Mouse (Mus musculus): Measurements from ENCODE around the gene Ripk3.
A peak's percentile ranks its signal among the peaks of the same experiment; 100 is the strongest.

The Ripk3 gene

DNA sequence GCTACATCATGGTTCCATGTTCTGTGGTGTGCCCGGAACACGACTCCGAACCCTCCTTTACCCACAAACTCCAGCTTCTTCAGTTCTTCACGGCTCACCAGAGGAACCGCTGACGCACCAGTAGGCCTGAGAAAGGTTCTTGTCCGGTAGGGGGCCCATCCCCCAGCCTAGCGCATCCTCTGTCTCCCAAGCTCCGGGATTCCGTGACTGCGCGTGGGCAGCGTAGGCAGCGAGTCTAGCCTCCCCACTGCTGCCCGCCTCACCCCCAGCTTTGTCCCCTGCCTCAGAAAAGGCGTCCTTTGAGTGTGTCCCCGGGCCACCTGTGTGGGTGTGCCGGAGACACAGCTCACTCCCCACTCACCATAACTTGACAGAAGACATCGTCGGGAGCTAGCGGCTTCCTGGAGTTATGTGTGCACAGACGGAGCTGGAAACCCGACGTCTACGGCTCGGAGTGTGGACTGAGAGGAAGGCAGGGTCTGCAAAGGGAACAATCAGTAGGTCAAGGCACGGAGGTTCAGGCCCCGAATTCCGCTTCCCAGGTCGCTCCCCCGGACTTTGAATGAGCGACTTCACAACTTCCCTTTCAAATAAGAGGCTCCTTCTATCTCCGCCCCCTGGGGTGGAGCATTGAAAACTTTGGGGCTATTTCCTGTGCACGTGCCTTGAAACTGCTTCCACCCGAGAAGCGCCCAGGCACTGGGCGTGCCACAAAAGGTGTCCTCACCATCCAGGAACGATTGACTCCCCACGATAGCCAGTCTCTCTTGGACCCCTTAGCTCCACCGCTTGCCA, at the start of gene Ripk3:
Gene Ripk3 (minus strand): TSS at position 610 of the 795 bp plus-strand sequence.
- peak; percentile 77 to 84 for DNase-seq (ENCODE audit: low spot score in 2 of 2)

DNA sequence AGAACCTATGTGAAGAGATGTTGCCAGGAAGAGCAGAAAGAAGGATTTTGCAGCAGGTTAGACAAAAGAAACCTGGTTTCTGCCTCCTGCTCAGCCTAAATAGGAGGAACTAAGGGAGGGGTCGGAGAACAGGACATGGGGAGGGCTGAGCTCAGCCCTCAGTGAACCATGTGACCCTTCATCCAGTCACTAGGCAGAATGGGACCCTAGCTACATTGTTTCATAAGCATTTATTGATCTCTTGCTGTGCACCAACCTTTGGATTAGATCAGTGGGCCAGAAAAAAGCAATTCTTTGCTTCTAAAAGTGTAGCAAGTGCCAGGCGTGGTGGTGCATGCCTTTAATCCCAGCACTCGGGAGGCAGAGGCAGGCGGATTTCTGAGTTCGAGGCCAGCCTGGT, 49.6 kb upstream of the Ripk3 start:
- no peak for DNase-seq (ENCODE audit: low spot score in 2 of 2)

DNA sequence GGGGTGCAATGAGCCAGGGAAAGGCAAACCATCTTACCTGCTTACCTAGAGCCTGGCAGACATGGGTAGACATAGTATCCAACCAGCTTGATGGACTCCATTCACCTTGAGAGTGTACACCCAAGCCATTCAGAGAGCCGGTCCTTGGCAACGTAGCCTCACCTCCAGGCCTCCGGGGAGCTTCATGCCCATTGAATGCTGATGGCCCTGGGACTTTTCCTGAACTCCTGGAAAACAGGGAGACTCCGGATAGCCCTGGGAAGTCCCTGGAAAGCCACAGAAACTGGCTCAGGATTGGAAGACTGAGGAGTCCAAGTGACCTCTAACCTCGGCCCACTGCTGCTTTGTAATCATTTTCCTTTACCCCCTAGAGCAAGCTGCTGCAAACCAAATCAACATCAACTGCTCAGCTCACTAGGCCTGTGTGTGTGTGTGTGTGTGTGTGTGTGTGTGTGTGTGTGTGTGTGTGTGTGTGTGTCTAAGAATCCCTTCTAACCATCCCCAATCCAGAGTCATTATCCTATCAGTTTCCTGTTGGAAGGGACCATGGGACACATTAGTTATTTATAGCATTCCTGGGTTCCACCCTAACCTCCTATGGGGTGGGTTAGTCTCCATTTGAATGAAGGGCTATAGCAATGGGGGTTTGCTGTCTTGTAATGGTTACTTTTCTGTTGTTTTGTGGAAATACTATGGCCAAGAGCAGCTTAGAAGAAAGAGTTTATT, 46.3 kb upstream of the Ripk3 start:
- DNase-seq (ENCODE audit: low spot score in 2 of 2) = no peak

DNA sequence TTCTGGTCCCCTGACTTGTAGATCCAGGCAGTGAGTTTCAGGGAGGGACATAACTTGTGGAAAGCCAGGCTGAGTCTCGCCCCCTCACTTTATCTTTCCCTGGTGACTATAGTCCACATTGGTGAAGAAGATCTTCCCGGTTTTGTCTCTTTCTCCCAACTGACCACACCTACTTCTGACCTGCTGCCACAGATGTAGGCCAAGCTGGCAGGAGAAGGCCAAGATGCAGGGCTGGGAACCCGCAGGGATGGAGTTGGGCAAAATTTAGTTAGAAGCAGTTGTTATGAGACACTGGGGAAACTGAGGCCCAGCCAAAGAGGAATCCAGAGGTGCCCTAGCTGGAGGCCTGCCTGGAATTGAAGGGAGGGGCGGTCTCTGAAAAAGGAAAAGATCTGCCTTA, 44.5 kb upstream of the Ripk3 start:
- DNase-seq (ENCODE audit: low spot score in 2 of 2) = no peak

DNA sequence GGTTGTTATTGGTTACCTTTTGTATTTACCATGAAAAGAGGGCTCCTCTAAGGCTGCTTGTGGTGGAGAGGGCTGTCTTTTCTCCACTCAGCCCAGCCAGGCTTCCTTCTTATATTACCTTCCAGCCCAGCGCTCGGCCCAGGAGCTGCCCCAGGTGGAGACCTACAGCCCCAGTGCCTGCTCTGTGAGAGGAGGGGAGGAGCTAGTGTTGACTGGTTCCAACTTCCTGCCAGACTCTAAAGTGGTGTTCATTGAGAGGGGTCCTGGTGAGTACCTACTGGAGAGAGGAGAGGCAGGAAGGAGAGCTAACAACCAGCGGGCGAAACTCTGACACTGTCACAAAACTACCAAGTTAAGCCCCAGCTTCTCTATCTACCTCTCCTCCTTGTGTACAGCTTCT, 41.7 kb upstream of the Ripk3 start:
- no peak for DNase-seq (ENCODE audit: low spot score in 2 of 2)

DNA sequence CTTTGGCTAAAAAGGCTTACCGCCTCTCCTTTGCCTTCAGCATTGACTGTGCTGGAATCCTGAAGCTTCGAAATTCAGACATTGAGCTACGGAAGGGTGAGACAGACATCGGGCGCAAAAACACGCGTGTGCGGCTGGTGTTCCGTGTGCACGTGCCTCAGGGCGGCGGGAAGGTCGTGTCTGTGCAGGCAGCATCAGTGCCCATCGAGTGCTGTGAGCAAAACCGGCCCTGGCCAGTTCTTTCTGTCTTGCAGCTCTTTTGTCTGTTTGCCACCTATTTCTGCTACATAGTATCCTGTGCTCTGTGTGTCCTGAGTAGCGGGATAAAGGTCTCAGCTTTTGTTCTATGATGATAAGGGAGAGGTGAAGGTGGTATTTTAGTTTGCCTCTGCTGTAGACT, 41.2 kb upstream of the Ripk3 start:
- DNase-seq (ENCODE audit: low spot score in 2 of 2) = no peak

DNA sequence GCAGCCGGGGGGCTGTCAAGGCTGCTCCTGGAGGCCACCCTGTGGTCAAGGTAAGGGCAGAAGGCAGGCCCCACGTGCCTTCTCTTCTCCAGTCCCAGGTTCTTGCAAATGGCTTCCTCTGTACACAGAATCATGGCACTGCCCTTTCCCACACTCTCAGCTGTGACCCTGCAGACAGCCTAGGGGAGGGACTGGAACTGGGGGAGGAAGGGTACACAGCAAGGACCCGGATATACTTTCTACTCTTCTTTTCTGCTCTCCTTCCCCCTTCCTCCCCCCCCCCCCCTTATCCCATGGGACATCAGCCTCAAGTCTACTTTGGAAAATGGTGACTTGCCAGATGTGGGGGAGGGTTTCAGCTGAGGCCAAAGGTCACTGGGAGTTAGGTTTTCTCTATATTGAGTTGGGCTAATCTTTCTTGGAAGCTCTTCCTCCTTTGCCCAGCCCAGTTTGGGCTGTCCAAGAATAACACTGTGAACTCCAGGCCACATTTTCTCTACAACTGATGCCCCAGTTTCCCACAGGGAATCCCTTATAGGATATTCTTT, 40.1 kb upstream of the Ripk3 start:
- DNase-seq (ENCODE audit: low spot score in 2 of 2) = no peak

DNA sequence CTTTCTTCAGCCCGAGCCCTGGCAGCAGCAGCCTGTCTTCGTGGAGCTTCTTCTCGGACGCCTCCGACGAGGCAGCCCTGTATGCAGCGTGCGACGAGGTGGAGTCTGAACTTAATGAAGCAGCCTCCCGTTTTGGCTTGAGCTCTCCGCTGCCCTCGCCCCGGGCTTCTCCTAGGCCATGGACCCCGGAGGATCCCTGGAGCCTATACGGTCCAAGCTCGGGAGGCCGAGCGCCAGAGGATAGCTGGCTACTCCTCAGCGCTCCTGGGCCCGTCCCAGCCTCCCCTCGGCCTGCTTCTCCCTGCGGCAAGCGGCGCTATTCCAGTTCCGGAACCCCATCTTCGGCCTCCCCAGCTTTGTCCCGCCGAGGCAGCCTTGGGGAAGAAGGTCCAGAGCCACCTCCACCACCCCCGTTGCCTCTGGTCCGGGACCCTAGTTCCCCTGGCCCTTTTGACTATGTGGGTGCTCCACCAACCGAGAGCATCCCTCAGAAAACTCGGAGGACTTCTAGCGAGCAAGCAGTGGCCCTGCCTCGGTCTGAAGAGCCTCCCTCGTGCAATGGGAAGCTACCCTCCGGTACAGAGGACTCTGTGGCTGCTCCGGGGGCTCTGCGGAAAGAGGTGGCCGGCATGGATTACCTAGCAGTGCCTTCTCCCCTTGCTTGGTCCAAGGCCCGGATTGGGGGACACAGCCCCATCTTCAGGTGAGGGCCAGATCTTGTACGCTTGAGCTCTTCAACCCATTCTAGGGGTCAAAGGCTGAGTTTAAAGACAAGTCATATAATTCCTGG, 38.1 kb upstream of the Ripk3 start:
- DNase-seq (ENCODE audit: low spot score in 2 of 2) = no peak

DNA sequence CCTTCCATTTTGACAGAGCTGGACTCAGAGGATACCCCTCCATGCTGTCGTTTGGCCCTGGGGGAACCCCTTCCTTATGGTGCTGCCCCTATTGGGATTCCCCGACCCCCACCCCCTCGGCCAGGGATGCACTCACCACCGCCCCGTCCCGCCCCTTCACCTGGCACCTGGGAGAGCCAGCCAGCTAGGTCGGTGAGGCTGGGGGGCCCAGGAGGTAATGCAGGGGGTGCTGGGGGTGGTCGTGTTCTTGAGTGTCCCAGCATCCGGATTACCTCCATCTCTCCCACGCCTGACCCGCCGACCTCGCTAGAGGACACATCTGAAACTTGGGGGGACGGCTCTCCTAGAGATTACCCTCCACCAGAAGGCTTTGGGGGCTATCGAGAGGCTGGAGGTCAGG, 37.5 kb upstream of the Ripk3 start:
- DNase-seq (ENCODE audit: low spot score in 2 of 2) = no peak

DNA sequence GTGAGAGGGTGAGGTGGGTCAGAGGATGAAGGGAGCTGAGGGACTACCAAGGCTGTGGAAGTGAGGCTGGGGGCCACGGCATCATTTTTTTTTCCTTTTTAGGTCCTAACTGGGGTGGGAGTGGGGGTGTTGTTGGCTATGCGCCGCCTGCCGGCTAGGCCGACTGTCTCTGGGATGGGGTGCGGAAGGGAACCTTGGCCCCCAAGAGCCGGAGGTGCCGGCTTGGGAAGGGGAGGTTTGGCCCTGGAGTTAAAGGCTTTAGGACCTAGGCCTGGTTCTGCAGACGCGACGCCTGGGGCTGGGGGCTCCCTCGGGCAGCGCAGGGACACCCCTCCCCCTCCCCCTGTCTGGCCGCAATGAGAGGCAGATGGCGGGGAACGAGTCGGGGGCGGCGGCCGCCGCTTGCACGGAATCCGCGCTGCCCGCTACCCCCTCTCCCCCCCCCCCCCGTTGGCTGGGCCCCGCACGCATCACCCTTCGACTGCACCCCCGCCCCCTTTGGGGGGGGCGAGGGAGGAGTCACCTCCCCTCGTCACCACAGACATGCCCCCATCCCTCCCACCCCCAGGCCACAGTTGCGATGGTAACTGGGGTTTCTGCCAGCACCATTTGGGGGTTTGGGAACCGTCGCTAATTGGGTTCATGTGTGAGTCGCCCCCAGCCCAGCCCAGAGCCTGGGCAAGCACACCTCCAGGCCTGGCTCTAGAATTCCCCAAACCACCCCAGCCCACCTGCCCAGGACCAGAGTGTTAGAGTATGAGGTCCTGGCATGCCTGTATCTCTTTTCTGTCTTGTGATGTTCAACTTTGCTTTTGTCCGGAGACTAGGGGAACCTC, 36.8 kb upstream of the Ripk3 start:
- no peak for DNase-seq (ENCODE audit: low spot score in 2 of 2)

DNA sequence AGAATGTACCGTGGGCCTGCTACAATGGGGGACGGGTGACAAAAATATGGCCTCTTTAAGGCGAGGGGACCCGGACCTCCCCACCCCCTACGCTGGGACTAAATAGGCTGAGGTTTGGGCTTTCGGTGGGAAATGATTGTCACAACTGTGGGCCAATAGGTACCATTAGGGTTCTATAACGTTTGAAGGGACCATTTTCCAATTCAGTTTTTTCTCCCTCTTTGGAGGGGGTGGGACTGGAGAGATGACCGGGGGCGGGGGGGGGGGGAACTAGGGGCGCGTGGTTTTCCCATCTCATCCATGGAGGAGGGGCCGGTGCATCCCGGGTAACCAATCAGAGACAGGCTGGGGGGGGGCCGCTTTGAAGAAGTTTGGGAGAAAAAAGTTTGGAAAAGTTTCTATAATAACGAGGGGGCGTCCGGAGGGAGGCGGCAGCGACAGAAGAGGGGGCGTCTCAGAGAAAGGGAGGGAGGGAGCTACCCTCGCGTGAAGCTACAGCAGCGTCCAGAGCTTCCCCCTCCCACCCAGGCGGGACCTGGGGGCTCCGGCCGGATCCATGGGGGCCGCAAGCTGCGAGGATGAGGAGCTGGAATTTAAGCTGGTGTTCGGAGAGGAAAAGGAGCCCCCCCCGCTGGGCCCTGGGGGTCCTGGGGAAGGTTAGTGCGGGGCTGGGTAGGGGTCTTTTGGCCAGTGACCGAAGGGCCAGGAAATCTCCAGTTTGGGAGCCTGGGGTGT, 36.0 kb upstream of the Ripk3 start:
- peak in 1 of 2 experiments; percentile 0 for DNase-seq (ENCODE audit: low spot score in 2 of 2)

DNA sequence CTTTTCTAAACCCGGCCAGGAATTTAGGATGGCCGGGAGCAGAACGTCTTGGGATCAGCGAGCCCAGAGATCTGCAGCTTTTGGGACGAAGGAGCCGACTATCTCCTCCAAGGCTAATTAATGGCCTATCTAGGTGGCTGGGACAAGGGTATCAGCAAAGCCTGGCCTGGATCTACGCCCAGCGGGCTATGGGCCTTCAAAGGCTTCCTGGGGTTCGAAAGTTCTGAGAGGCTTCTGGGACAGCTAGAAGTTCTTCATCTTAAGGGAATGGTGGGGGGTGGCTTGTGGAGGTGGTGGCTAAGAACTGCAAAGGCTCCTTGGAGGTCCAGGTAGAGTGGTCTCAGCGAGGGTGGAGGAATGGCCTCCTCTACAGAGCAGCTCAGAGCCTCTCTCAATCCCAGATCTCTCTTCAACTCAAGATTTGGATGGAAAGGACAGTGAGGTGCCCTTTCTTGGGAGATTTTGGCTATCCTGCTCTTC, 35.4 kb upstream of the Ripk3 start:
- peak in 1 of 2 experiments; percentile 0 for DNase-seq (ENCODE audit: low spot score in 2 of 2)

DNA sequence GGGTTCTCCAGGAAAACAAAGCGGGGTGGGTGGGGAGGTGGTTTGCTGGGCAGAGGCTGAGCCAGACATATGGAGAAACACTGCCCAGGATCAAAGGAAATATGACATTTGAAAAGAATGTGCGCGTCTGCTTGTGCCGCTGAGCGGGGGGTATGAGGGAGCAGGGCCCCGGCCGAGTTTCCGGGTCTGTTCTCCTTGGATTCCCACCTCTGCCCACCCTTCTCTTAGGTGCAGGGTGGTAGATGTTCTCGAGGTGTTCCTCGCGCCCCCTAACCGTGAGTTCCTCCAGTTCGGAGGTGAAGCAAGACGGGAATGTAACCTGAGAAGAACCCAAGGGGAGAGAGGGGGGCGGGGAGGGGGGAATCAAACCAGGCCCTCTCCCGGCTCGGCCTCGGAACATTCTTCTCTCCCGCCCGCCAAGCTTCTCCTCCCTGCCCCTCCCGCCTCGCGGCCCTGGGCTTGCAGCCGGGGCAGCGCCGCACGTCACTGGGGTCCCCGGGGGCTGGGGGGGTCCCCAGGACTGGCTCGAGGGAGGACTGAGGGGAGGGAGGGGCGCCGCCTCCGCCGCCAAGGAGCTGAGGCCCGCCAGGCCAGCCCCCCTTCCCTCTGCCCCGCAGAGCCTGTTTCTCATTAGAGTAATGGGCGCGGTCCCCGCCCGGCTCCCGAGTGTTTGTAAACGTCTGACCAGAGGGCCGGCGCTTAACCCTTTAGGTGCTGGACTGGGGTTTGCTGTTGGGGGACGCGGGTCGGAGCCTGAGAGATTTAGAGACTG, 34.5 kb upstream of the Ripk3 start, which contains the start of gene Nfatc4:
Gene Nfatc4 (plus strand): TSS at position 154 of the 772 bp plus-strand sequence.
- DNase-seq (ENCODE audit: low spot score in 2 of 2) = peak in 1 of 2 experiments; percentile 14

DNA sequence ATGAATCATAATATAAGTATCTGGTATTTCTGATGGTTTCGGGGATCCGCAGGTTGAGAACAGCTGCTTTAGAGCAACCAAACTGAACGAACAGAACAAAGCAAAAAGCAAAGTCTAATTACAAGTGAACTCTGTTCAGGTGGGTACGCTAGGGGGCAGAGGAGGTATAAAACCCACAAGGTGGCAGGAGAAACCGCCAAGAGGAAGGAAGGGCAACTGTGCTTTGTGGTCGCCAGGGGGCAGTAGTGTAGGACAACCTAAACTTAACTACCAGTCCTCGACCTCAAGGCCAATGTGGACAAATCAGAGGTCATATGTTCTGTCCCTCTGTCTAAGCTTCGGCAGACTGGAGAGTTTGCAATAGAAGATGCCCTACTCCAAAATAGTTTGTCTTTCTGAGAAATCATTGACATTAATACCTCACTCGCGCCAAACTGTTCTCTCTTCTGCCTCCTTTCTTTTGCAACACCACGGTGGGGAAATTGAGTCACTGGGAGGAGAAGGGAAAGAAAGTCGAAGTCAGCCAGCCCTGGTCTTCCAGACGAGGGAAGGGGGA, 33.8 kb upstream of the Ripk3 start:
- DNase-seq (ENCODE audit: low spot score in 2 of 2) = peak; percentile 67 to 70

DNA sequence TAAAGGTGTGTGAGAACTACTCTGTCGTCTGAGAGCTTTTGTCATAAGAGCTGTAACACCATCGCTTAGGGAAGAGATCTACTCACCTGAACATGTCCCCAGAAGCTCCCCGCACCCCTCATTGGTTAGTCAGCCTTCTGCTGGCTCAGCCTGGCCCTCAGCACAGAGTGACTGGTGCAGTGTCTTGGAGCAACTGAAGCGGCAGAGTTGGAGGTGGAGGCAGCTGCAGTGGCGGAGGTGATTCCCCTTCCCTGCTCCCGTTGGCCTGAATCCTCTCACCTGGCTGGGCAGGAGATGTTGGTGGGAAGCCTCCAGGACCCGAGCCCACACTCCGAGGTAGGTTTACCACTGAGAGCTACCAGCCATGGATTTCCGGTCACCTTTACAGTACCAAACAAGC, 31.9 kb upstream of the Ripk3 start:
- no peak for DNase-seq (ENCODE audit: low spot score in 2 of 2)

DNA sequence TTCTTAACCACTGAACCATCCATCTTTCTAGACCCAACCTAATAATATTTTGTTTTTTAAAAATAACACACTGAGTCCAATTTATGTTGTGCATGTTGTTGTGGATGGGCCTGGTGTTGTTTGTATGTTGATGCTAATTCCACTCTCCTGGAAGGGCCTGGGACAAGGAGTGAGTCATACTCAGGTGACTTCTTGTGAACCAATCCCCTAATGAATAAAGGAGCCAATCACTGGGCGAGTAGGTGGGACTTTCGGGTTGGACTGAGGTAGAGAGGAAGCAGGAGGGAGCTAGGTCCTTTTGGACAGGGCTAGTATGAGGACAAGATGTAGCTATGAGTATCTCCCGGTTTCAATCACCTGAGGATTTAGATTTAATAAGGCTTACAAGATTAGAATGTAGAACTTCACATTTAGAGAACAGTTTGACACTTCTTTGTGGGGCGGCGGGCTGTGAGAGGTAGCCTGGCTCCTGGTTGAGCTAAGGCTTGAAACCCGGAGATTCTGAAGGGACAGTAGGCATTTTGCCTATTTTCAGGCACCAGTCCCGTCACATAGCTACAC, 31.3 kb upstream of the Ripk3 start:
- DNase-seq (ENCODE audit: low spot score in 2 of 2) = peak in 1 of 2 experiments; percentile 0

DNA sequence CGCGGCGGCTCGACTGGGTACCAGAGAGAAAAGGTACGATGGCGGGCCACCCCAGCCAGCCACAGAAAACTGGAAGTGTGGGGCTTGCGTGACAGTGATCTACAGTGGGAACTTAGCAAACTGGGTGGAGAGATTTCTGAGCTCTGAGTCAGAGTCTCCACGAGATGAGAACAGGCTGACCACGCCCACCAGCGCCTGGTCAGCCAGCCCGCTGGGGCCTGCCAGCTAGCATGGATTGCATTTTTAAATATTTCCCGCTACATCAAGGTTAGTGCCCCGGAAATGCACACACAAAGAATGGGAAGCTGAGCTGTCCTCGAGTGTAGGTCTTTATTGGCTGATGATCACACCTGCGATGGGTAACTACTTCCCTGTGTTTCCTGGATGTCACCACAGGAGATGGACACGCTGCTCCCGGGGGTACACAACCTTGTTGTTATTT, 26.7 kb upstream of the Ripk3 start:
- no peak for DNase-seq (ENCODE audit: low spot score in 2 of 2)

DNA sequence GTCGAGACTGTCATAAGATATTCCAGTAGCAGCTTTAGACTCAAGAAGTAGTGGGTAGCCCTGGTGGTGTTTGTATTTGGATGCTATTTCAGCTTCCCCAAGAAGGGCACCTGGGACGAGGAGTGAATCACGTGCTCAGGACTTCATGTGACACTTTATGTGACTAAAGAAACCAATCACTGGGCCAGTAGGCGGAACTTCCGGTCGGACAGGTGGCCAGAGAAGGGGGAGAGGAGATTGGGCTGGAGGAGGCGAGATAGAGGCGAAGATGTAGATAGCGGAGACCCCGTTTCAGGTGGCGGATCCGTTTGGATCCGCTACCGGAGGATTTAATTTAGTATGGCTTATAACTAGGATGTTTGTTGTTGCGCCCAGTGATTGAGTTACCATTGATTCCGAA, 26.2 kb upstream of the Ripk3 start:
- DNase-seq (ENCODE audit: low spot score in 2 of 2) = peak; percentile 40 to 60
